Mouse (Mus musculus) adrenal gland, postnatal 14 days (tissue): Measurements from ENCODE around the gene Cd79b. TPM values are rescaled to one million over a fixed set of nuclear protein-coding genes. Genes with fewer than 3 reads are reported as not detected.
"Not testable (repeated sequence)": the region's sequence is repeated elsewhere in the genome, so short reads cannot be mapped to it uniquely, and the experiment has no call there.

Source experiments
- DNase-seq: peaks from one replicate; pipeline ENCODE4 v3.0.0; 2021; ENCODE audit warnings: mixed read lengths
- long read RNA-seq, 2 experiments: library from polyadenylated mRNA; stranded (forward); transcript quantifications; one replicate each; pipeline ENCODE4 v2.0.0; 2021
- total RNA-seq: library from RNA; stranded (reverse); gene quantifications from 2 replicates; pipeline ENCODE4 v1.2.3, GENCODE M21; 2021

The Cd79b gene
- 5.5 and 33.1 TPM in 2 replicates for total RNA-seq
- long read RNA-seq, experiment 1, partial matches to known transcripts: 0 of 1 reads
- long read RNA-seq, experiment 1, other reads (novel, unspliced or antisense): 0 of 1 reads
- long read RNA-seq, experiment 2, transcript Cd79b-201 (6 exons, 1,431 nt): major isoform, 6 of 6 reads
- long read RNA-seq, experiment 2, partial matches to known transcripts: 0 of 6 reads
- long read RNA-seq, experiment 2, other reads (novel, unspliced or antisense): 0 of 6 reads

GRCm38 (mm10) chr11:106314333-106314812 is at the start of gene Cd79b:
TSS of gene Cd79b (minus strand) at chr11:106314762.
- no peak for DNase-seq

DNA sequence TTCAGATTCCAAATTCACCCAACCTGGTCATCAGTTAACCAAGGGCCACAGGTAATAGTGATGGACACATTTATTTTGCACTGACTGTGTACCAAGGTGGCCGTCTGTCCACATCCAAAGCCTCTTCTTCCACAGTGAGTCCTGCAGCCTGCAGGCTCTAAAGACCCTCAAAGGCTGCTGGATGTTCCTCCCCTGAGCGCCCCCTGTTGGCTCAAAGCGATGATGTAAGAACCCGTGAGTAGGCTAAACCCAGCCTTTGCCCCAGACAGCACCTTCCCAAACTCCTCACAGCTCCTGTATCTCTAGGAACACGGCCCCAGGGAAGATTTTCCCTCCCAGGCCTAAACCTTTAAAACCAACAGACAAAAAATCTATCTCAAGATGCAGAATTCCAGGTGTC is 44.8 kb upstream of the Cd79b start:
- no peak for DNase-seq

DNA sequence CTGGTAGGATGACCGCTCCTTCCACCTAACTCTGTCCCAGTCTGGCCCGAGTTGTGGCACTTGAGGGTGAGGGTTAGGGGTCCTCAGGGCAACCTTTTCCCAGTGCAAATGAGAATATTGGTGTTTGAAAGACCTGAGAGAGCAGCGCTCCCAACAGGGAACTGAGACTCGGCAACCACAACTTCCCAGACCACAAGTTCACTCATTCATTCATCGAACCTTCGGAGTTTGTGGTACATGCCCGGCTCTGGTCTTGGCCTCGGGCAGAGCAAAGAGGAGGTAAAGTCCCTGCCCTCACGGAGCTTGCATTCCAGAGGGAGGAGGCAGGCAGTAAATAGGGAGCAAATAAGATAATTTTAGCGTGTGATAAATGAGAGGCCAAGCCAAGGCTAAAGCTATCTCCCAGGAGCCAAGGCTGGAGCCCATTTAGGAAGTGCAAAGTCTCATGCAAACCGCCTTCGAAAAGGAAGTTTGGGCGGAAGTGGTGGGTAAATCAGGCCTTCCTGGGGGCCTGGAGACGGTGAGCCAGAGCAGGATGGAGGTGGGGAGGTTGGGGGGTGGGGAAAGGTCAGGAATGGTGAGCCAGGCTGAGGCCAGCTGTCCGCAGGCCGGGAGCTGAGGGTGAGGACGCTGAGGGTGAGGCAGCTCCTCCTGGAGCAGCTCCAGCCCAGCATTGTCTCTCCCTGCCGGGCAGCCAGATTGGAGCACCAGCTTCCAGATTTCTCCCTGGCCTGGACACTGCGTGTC is 41.0 kb upstream of the Cd79b start:
- peak; percentile 62 for DNase-seq

- no peak for DNase-seq
Measured at GRCm38 (mm10) chr11:106354181-106354580, 39.6 kb upstream of the Cd79b start.

GRCm38 (mm10) chr11:106353188-106353587 is 38.6 kb upstream of the Cd79b start, which contains the start of gene Scn4a:
TSS of gene Scn4a (minus strand) at chr11:106353288.
- no peak for DNase-seq

GRCm38 (mm10) chr11:106351941-106352340 is 37.4 kb upstream of the Cd79b start:
- no peak for DNase-seq

GRCm38 (mm10) chr11:106351253-106351652 is 36.7 kb upstream of the Cd79b start:
- no peak for DNase-seq

GRCm38 (mm10) chr11:106350853-106351252 is 36.3 kb upstream of the Cd79b start:
- peak; percentile 66 for DNase-seq

DNA sequence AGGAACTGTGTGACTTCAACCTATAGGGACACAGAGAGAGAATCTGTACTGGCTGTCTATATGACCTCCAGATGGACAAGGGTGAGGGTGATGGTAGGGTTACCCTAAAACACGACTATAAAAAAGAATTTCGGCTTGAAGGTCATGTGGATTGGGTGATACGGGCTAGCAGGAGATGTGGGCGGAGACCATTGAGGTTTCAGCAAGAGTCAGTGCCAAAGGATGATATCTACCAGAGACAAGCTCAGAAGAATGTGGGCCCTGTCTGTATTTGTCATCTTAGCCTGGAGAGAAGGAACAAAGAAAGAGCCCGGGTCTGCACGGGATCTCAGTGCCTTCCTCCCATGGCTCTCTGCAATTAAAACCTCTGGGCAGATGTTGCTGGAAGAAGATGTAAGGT is 35.2 kb upstream of the Cd79b start:
- no peak for DNase-seq

DNA sequence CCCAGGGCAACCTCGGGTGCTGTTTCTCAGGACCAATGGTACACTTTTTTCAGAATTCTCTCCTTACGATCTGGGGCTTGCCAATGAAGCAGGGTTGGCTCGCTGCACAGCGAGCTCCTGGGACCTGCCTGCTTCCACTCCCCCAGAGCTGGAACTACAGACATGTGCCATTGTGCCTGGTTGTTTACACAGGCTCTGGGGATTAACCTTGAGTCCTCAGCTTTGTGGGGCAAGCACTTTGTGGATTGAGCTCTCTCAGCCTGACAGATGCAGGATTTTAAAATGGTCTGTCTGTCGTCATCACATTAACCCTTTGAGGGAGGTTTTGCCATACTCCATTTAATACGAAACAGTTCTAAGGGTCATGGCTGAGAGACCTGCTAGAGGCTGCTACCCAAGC is 30.3 kb upstream of the Cd79b start:
- no peak for DNase-seq

GRCm38 (mm10) chr11:106340990-106341520 is 26.5 kb upstream of the Cd79b start:
- peak; percentile 53 for DNase-seq

DNA sequence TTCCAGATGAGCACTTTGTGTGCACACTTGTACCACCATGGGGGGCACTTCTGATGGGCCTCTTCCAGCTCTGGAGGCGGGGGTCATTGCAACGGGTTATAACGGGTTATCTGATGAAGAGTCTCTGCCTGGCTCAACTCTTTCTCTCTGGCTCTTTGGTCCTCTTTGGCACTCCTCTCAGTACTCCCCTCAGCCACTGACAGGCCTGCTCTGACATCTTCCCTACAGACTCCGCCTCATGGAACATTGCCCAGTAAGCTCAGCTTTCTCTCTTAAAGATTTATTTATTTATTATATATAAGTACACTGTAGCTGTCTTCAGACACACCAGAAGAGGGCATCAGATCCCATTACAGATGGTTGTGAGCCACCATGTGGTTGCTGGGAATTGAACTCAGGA is 24.8 kb upstream of the Cd79b start:
- DNase-seq: not testable (repeated sequence)

- no peak for DNase-seq
Measured at GRCm38 (mm10) chr11:106338870-106339269, 24.3 kb upstream of the Cd79b start.

- DNase-seq: no peak
Measured at GRCm38 (mm10) chr11:106338029-106338428, 23.5 kb upstream of the Cd79b start.

DNA sequence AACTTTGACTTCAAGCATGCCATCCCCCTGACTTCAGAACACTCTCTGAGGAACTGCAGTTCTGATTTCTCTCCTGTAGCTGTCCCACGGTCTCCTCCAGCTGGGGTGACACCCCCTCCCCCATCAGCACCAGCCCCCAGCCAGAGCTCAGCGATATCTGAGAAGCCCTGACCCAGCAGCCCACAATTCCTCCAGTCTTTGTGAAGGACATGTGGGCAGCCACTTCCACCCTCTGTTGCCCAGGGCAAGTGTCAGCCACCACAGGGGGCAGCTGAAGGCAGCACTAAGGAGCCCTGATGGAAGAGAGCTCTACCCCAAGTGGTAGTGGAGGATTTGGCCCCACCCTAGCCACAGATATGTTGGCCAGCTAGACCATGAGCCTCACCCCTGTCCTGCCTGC is 19.5 kb upstream of the Cd79b start:
- DNase-seq: no peak

- no peak for DNase-seq
Measured at GRCm38 (mm10) chr11:106332458-106332857, 17.9 kb upstream of the Cd79b start.

GRCm38 (mm10) chr11:106329682-106330081 is 15.1 kb upstream of the Cd79b start:
- peak; percentile 60 for DNase-seq

DNA sequence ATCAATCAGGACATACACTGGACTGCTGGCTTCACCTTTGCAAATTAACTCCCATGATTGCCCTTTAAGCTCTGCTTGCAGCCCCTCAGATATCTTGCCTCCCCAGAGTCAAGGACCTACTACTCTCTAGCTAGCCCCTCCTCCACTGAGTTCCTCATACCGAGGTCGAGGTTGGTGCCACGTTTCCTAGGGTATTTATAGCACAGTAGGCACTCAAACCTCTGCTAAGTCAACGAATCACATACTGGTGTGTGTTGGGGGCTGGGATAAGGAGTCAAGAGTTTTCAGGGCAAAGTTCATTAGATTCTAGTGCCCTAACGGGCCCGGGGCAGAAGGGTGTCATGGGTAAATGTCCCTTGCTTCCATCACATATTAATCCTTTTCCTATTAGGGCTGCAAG is 14.6 kb upstream of the Cd79b start:
- no peak for DNase-seq

- DNase-seq: no peak
Measured at GRCm38 (mm10) chr11:106328521-106328920, 14.0 kb upstream of the Cd79b start.

- DNase-seq: no peak
Measured at GRCm38 (mm10) chr11:106326475-106326874, 11.9 kb upstream of the Cd79b start.

- DNase-seq: peak; percentile 76
Measured at GRCm38 (mm10) chr11:106325566-106326206, 11.1 kb upstream of the Cd79b start.

DNA sequence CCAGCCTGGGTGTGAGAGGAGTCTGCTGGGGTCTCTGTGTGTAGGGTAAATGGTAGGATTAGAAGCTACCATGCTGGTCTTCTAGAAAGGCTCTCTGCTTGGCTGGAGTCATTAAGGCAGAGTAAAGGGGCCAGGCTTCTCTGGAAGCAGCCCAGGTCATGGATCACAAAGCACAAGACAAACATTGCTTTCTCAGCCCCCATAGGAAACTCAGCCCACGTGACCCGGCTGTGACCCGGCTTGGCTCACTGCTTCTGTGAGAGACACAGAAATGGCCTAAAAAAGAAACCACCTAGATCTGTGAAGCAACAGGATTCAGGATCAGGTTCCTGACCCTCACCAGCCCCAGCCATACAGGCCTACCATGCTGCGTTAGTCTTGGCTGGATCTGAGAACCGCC is 10.3 kb upstream of the Cd79b start:
- DNase-seq: no peak
